Mouse (Mus musculus) liver, postnatal 0 days (tissue): ENCODE data around the gene Nubp1.

Source experiments
- CTCF ChIP-seq: sonication (generic); IDR thresholded peaks from 2 replicates; pipeline ENCODE4 v1.5.1; 2016; ENCODE audit warnings: antibody characterized with exemption, low read depth
- EP300 ChIP-seq: IDR thresholded peaks from 2 replicates; pipeline ENCODE4 v1.6.1; 2016; ENCODE audit warnings: antibody characterized with exemption, low read depth, mild to moderate bottlenecking

- TF ChIP-seq EP300, result no peak
- TF ChIP-seq CTCF, result no peak
Measured at GRCm38 (mm10) chr16:10392587-10392986, 19.2 kb upstream of the Nubp1 start.
